Mouse (Mus musculus): ENCODE measurements around the gene Rab31. TPM values are rescaled to one million over a fixed set of nuclear protein-coding genes. Genes with fewer than 3 reads are reported as not detected.

Rab31 gene
- polyA plus RNA-seq, 1 experiment from 2014 or later: 73.3 TPM

- no peaks in the 10 kb centered on the region for H3K9me3 ChIP-seq
- no peak overlapping the region for H3K4me3 ChIP-seq
- WGBS: 80% methylated on average over 15 of the region's 16 CpGs
- ATAC-seq (ENCODE audit: low FRiP score, low read depth): no peak
- H3K27me3 ChIP-seq (replicated peaks): no peaks in the 10 kb centered on the region
- no peak overlapping the region for H3K9ac ChIP-seq
- no peak overlapping the region for H3K4me2 ChIP-seq (replicated peaks)
- H3K36me3 ChIP-seq: no peaks in the 10 kb centered on the region
- no peaks in the 10 kb centered on the region for H3K4me1 ChIP-seq
- no peak overlapping the region for H3K27ac ChIP-seq
Observed at GRCm38 (mm10) chr17:65729945-65730741, 42.4 kb downstream of the Rab31 start.

- Histone ChIP-seq H3K4me1 (no peaks in the 10 kb centered on the region), H3K27me3 (replicated peaks) (no peaks in the 10 kb centered on the region), H3K4me3 (no peak overlapping the region), H3K27ac (no peak overlapping the region), H3K36me3 (no peaks in the 10 kb centered on the region), H3K4me2 (replicated peaks) (no peak overlapping the region), H3K9me3 (no peaks in the 10 kb centered on the region), H3K9ac (no peak overlapping the region)
- ATAC-seq (ENCODE audit: low FRiP score, low read depth): no peak
- 87% methylated on average over 5 of the region's 5 CpGs for WGBS
Observed at GRCm38 (mm10) chr17:65726755-65727154, 45.8 kb downstream of the Rab31 start.

- H3K4me2 ChIP-seq (replicated peaks): no peak overlapping the region
- no peaks in the 10 kb centered on the region for H3K27me3 ChIP-seq (replicated peaks)
- H3K27ac ChIP-seq: no peak overlapping the region
- 0 out of 2 replicates have a peak, but pooled peaks cover 2% of the 10 kb centered on the region for H3K36me3 ChIP-seq
- 82% methylated on average over 6 of the region's 6 CpGs for WGBS
- H3K9ac ChIP-seq: no peak overlapping the region
- H3K9me3 ChIP-seq: no peaks in the 10 kb centered on the region
- H3K4me1 ChIP-seq: no peaks in the 10 kb centered on the region
- H3K4me3 ChIP-seq: no peak overlapping the region
- no peak for ATAC-seq (ENCODE audit: low FRiP score, low read depth)
Observed at GRCm38 (mm10) chr17:65726274-65726673, 46.3 kb downstream of the Rab31 start.

- Histone ChIP-seq H3K27ac (no peak overlapping the region), H3K4me3 (no peak overlapping the region), H3K36me3 (0 out of 2 replicates have a peak, but pooled peaks cover 2% of the 10 kb centered on the region), H3K9me3 (no peaks in the 10 kb centered on the region), H3K9ac (no peak overlapping the region), H3K4me2 (replicated peaks) (no peak overlapping the region), H3K27me3 (replicated peaks) (no peaks in the 10 kb centered on the region), H3K4me1 (no peaks in the 10 kb centered on the region)
- ATAC-seq (ENCODE audit: low FRiP score, low read depth): no peak
- WGBS: 54% methylated on average over 2 of the region's 2 CpGs
Observed at GRCm38 (mm10) chr17:65725814-65726213, 46.7 kb downstream of the Rab31 start.

DNA sequence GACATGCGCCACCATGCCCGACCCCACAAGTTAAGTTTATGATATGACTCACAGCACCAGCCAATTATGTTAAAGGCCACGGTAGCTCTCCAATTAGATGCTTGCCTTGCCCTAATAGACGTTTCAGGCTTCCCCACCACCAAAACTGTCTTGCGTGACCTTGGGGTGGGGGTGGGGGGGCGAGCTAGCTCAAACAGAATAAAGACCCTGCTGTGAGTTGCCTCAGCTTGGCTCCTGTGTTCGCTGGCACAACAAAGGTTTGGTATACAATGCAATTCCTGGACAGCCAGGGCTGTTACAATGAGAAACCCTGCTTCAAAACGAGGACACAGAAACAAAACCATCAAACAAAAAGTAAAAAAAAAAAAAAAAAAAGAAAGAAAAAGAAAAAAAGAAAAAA, 47.2 kb downstream of the Rab31 start:
- Histone ChIP-seq H3K9ac (no peak overlapping the region), H3K4me3 (no peak overlapping the region)
- 25% methylated on average over 8 of the region's 8 CpGs for WGBS

GRCm38 (mm10) chr17:65724254-65724653, 48.3 kb downstream of the Rab31 start:
- no peak for ATAC-seq (ENCODE audit: low FRiP score, low read depth)
- WGBS: 81% methylated on average over 11 of the region's 11 CpGs
- Histone ChIP-seq H3K36me3 (peaks cover 14% of the 10 kb centered on the region), H3K27me3 (replicated peaks) (no peaks in the 10 kb centered on the region), H3K4me2 (replicated peaks) (no peak overlapping the region), H3K9ac (no peak overlapping the region), H3K4me1 (no peaks in the 10 kb centered on the region), H3K9me3 (no peaks in the 10 kb centered on the region), H3K4me3 (no peak overlapping the region), H3K27ac (no peak overlapping the region)

More for the DNA sequence above, 47.2 kb downstream of the Rab31 start:
- Histone ChIP-seq H3K9me3 (no peaks in the 10 kb centered on the region), H3K36me3 (peaks cover 4% of the 10 kb centered on the region; the same call in 1 of the 2 replicates), H3K4me1 (no peaks in the 10 kb centered on the region), H3K27ac (no peak overlapping the region), H3K4me2 (replicated peaks) (no peak overlapping the region), H3K27me3 (replicated peaks) (no peaks in the 10 kb centered on the region)
- no peak for ATAC-seq (ENCODE audit: low FRiP score, low read depth)

GRCm38 (mm10) chr17:65723633-65724032, 48.9 kb downstream of the Rab31 start:
- no peak for ATAC-seq (ENCODE audit: low FRiP score, low read depth)
- no peak overlapping the region for H3K9ac ChIP-seq
- H3K4me1 ChIP-seq: no peaks in the 10 kb centered on the region
- H3K4me3 ChIP-seq: no peak overlapping the region
- 94% methylated on average over 8 of the region's 8 CpGs for WGBS
- no peaks in the 10 kb centered on the region for H3K9me3 ChIP-seq
- no peak overlapping the region for H3K27ac ChIP-seq
- H3K4me2 ChIP-seq (replicated peaks): no peak overlapping the region
- peaks cover 14% of the 10 kb centered on the region for H3K36me3 ChIP-seq
- no peaks in the 10 kb centered on the region for H3K27me3 ChIP-seq (replicated peaks)

- Histone ChIP-seq H3K4me1 (no peaks in the 10 kb centered on the region), H3K36me3 (peaks cover 14% of the 10 kb centered on the region), H3K9ac (no peak overlapping the region), H3K4me3 (no peak overlapping the region), H3K27ac (no peak overlapping the region), H3K4me2 (replicated peaks) (no peak overlapping the region), H3K9me3 (no peaks in the 10 kb centered on the region), H3K27me3 (replicated peaks) (no peaks in the 10 kb centered on the region)
- ATAC-seq (ENCODE audit: low FRiP score, low read depth): no peak
Observed at GRCm38 (mm10) chr17:65721330-65721729, 51.2 kb downstream of the Rab31 start.

DNA sequence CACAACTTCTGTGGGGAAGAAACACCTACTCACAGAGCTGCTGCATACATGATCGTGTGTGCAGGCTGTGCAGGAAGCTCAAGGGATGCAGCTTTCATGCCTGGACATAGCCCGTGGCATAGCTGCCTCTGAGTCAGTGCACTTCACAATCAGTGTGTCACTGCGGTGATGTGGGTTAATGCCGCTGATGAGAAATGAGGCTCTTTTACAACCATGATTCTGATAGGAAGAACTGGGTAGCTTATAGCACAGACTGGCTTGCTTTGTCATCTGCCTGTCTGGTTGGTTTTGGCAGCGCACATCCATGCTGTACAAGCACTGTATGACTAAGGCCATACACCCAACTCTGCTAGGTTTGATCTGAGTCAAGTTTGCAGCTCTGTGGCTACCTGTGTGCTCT, 52.7 kb downstream of the Rab31 start:
- WGBS: 95% methylated on average over 5 of the region's 5 CpGs
- ATAC-seq (ENCODE audit: low FRiP score, low read depth): no peak

GRCm38 (mm10) chr17:65718578-65718977, 54.0 kb downstream of the Rab31 start:
- H3K4me3 ChIP-seq: no peak overlapping the region
- 99% methylated on average over 2 of the region's 2 CpGs for WGBS
- no peak for ATAC-seq (ENCODE audit: low FRiP score, low read depth)
- no peaks in the 10 kb centered on the region for H3K27me3 ChIP-seq (replicated peaks)
- H3K4me2 ChIP-seq (replicated peaks): no peak overlapping the region
- H3K9ac ChIP-seq: no peak overlapping the region
- H3K9me3 ChIP-seq: no peaks in the 10 kb centered on the region
- no peak overlapping the region for H3K27ac ChIP-seq
- H3K4me1 ChIP-seq: no peaks in the 10 kb centered on the region
- H3K36me3 ChIP-seq: peaks cover 16% of the 10 kb centered on the region

More for the DNA sequence above, 52.7 kb downstream of the Rab31 start:
- H3K4me2 ChIP-seq (replicated peaks): no peak overlapping the region
- H3K9ac ChIP-seq: no peak overlapping the region
- H3K9me3 ChIP-seq: no peaks in the 10 kb centered on the region
- peaks cover 16% of the 10 kb centered on the region for H3K36me3 ChIP-seq
- no peak overlapping the region for H3K27ac ChIP-seq
- no peaks in the 10 kb centered on the region for H3K4me1 ChIP-seq
- no peak overlapping the region for H3K4me3 ChIP-seq
- no peaks in the 10 kb centered on the region for H3K27me3 ChIP-seq (replicated peaks)

DNA sequence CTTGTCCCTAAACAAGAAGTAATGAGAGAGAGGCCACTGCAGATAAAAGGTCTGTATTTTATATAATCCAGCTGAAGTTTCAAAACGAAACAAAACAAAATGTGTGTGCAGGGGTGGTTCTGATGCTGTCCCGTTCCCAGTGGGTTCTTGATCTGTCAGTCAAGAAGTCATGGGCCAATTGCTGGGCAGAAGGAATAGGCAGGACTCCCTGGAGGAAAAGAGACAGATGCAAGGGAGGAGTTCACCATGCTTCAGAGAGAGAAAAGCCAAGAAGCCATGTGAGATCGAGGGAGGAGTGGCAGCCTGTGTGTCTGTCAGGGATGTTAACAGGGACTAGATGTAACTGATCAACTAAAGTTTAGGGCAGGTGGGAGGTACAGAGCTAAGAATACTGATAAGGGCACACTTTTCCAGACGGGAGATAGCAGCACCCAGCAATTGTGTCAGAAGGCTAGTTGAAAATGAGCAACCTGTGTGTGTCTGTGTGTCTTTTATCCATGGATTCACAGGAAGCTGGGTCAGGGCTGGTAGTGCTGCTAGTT, 54.8 kb downstream of the Rab31 start:
- WGBS: 92% methylated on average over 4 of the region's 4 CpGs
- Histone ChIP-seq H3K4me1 (no peaks in the 10 kb centered on the region), H3K36me3 (peaks cover 18% of the 10 kb centered on the region), H3K9ac (no peak overlapping the region), H3K9me3 (no peaks in the 10 kb centered on the region), H3K27me3 (replicated peaks) (no peaks in the 10 kb centered on the region), H3K4me3 (no peak overlapping the region), H3K27ac (no peak overlapping the region), H3K4me2 (replicated peaks) (no peak overlapping the region)
- no peak for ATAC-seq (ENCODE audit: low FRiP score, low read depth)

- WGBS: 83% methylated on average over 8 of the region's 8 CpGs
Observed at GRCm38 (mm10) chr17:65714060-65714459, 58.5 kb downstream of the Rab31 start.

More at GRCm38 (mm10) chr17:65714060-65714459, 58.5 kb downstream of the Rab31 start:
- H3K4me2 ChIP-seq (replicated peaks): no peak overlapping the region
- H3K4me1 ChIP-seq: no peaks in the 10 kb centered on the region
- no peak overlapping the region for H3K9ac ChIP-seq
- ATAC-seq (ENCODE audit: low FRiP score, low read depth): no peak
- no peaks in the 10 kb centered on the region for H3K27me3 ChIP-seq (replicated peaks)
- H3K27ac ChIP-seq: no peak overlapping the region
- no peak overlapping the region for H3K4me3 ChIP-seq
- H3K36me3 ChIP-seq: peaks cover 29% of the 10 kb centered on the region
- H3K9me3 ChIP-seq: peaks cover 17% of the 10 kb centered on the region
